In the genomic region with DNA sequence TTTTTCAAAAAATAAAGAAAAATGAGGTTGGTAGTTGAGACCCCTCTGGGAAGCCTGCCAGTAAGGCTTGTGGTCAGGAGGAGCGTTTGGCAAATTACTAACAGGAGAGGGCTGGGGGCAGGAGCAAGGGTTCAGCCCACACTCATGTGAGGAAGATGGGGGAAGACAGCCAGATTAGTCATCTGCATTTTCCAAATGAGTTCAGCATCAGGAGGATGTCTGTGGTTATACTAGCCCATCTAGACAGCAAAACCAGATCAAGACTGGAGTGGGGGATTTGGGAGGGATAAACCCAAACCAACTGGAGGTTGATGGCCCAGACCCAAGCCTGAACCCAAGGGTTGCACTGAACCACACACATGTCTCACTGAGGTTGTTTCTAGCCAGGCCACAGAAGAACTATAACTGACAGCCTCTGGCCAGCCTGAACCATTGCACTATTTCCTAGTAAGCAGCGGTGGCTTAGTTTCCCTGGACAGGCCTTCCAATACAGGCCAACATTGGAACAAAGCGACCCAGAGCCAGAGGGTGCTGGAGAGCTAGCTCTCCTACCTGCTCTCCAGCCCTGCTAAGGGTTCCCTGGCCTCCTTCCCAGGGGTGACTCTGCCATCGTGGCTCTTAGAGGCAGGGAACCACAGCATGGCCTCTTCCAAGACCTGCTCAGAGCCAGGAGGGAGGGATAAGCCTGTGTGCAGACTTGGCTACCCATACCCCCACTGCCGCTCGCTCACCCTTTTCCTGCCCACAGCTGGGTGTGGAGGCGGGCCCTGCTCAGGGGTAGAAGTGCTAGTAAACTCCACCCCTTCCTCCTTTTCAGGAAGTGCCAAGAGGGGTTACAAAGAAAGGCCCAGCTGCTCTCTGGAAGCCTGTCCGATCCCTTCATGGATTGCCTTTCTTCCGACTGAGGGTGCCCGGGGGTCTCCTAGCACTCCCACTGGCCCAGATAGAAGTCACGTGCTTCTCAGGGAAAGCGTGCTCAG, we compare ENCODE assay signal across 8 mouse cellular contexts. TPM values are rescaled to one million over a fixed set of nuclear protein-coding genes. Genes with fewer than 3 reads are reported as not detected.
DNase-seq lines count a peak whose midpoint lies in the region; ATAC-seq lines count a peak whose summit lies in the region.

No protein-coding gene starts in this region.

- no peaks in the 10 kb centered on the region for H3K9me3 ChIP-seq in embryonic facial prominence, embryonic 13.5 days
- no peaks in the 10 kb centered on the region for H3K9me3 ChIP-seq in neural tube, embryonic 14.5 days (ENCODE audit: control insufficient read depth, low read length)

- H3K36me3 ChIP-seq in embryonic facial prominence, embryonic 13.5 days: no peaks in the 10 kb centered on the region
- no peaks in the 10 kb centered on the region for H3K36me3 ChIP-seq in neural tube, embryonic 14.5 days (ENCODE audit: control insufficient read depth, insufficient read depth, low read length)

- H3K9ac ChIP-seq in embryonic facial prominence, embryonic 13.5 days: peak overlapping the region; percentile 28; the same call in 1 of the 2 replicates
- no peak overlapping the region for H3K9ac ChIP-seq in neural tube, embryonic 14.5 days (replicated peaks; ENCODE audit: low read depth, low read length)

- DNase-seq in urinary bladder, postnatal 14 days (ENCODE audit: low spot score): peak; percentile 43
- DNase-seq in urinary bladder, adult 18-20 months (ENCODE audit: low spot score in 2 of 2): no peak
- DNase-seq in heart, postnatal 25 days (ENCODE audit: low spot score): peak; percentile 61
- peak; percentile 78 for DNase-seq in liver
- DNase-seq in left cerebral cortex, adult 9 months (ENCODE audit: low spot score in 2 of 2): no peak
- DNase-seq in frontal cortex, postnatal 14 days (ENCODE audit: low spot score in 2 of 2): no peak

- intact Hi-C loops in heart, postnatal 25 days (cut with DNase I): no loop called here

- H3K4me3 ChIP-seq in embryonic facial prominence, embryonic 13.5 days: no peak overlapping the region
- H3K4me3 ChIP-seq in neural tube, embryonic 14.5 days (ENCODE audit: low read depth, low read length): no peak overlapping the region

- no peaks in the 10 kb centered on the region for H3K27me3 ChIP-seq in embryonic facial prominence, embryonic 13.5 days
- H3K27me3 ChIP-seq in neural tube, embryonic 14.5 days (ENCODE audit: control insufficient read depth, insufficient read depth, low read length): peaks cover 7% of the 10 kb centered on the region

- 52% methylated on average over 12 of the region's 12 CpGs for WGBS in embryonic facial prominence, embryonic 13.5 days
- WGBS in neural tube, embryonic 14.5 days: 58% methylated on average over 12 of the region's 12 CpGs

- H3K4me2 ChIP-seq in embryonic facial prominence, embryonic 13.5 days: peak overlapping the region; percentile 19; the same call in 1 of the 2 replicates
- H3K4me2 ChIP-seq in neural tube, embryonic 14.5 days (ENCODE audit: low read depth, low read length): no peak overlapping the region

- ATAC-seq in embryonic facial prominence, embryonic 13.5 days (ENCODE audit: insufficient number of reproducible peaks, insufficient read depth, low FRiP score, low TSS enrichment, low read depth): peak; percentile 49; the same call in 1 of the 2 replicates
- ATAC-seq in neural tube, embryonic 14.5 days (ENCODE audit: low read depth): no peak

- H3K27ac ChIP-seq in embryonic facial prominence, embryonic 13.5 days: peak overlapping the region; percentile 94
- 0 out of 2 replicates have a peak overlapping the region, but pooled peaks have one; percentile 10 for H3K27ac ChIP-seq in neural tube, embryonic 14.5 days (ENCODE audit: low read depth, low read length)

- peaks cover 44% of the 10 kb centered on the region for H3K4me1 ChIP-seq in embryonic facial prominence, embryonic 13.5 days
- H3K4me1 ChIP-seq in neural tube, embryonic 14.5 days (ENCODE audit: control insufficient read depth, insufficient read depth, low read length): no peaks in the 10 kb centered on the region

RNA-seq across cellular contexts. Expression of a gene that starts 5.2 kb away (rescaled TPM):
- 8.4 and 16.2 TPM in 2 replicates for polyA plus RNA-seq in embryonic facial prominence, embryonic 13.5 days (2015; fragmentation: Nextera tagmentation; extraction: Ambion mirVana)
- total RNA-seq in heart, postnatal 25 days (2021): 10 to 100 TPM; 17.2 to 19.1 TPM
- polyA plus RNA-seq in neural tube, embryonic 14.5 days (2014; fragmentation: Nextera tagmentation; extraction: Ambion mirVana): 1.2 and 3.0 TPM in 2 replicates

RNA-seq across cellular contexts. Expression of a gene that starts 11.5 kb away (rescaled TPM):
- polyA plus RNA-seq in embryonic facial prominence, embryonic 13.5 days (2015; fragmentation: Nextera tagmentation; extraction: Ambion mirVana): 34.3 and 39.6 TPM in 2 replicates
- total RNA-seq in heart, postnatal 25 days (2021): 1 to 10 TPM; 2.7 to 3.2 TPM
- polyA plus RNA-seq in neural tube, embryonic 14.5 days (2014; fragmentation: Nextera tagmentation; extraction: Ambion mirVana): 4.7 TPM in 2 replicates

RNA-seq across cellular contexts. Expression of a gene that starts 20.4 kb away (rescaled TPM):
- 296 and 355 TPM in 2 replicates for polyA plus RNA-seq in embryonic facial prominence, embryonic 13.5 days (2015; fragmentation: Nextera tagmentation; extraction: Ambion mirVana)
- 10 to 100 TPM; 30.6 to 39.3 TPM for total RNA-seq in heart, postnatal 25 days (2021)
- polyA plus RNA-seq in neural tube, embryonic 14.5 days (2014; fragmentation: Nextera tagmentation; extraction: Ambion mirVana): 170 and 179 TPM in 2 replicates

RNA-seq across cellular contexts. Expression of a gene that starts 54.9 kb away (rescaled TPM):
- polyA plus RNA-seq in embryonic facial prominence, embryonic 13.5 days (2015; fragmentation: Nextera tagmentation; extraction: Ambion mirVana): 7.5 and 7.6 TPM in 2 replicates
- 1 to 10 TPM; 2.9 to 3.4 TPM for total RNA-seq in heart, postnatal 25 days (2021)
- 6.9 and 7.1 TPM in 2 replicates for polyA plus RNA-seq in neural tube, embryonic 14.5 days (2014; fragmentation: Nextera tagmentation; extraction: Ambion mirVana)

RNA-seq across cellular contexts. Expression of a gene that starts 55.1 kb away (rescaled TPM):
- 53.0 and 57.7 TPM in 2 replicates for polyA plus RNA-seq in embryonic facial prominence, embryonic 13.5 days (2015; fragmentation: Nextera tagmentation; extraction: Ambion mirVana)
- 10 to 100 TPM; 58.4 to 62.8 TPM for total RNA-seq in heart, postnatal 25 days (2021)
- polyA plus RNA-seq in neural tube, embryonic 14.5 days (2014; fragmentation: Nextera tagmentation; extraction: Ambion mirVana): 119 and 150 TPM in 2 replicates

Comparison
In these comparisons a context has a peak if more than half of its experiments do, and no peak if none do; other contexts are left out.
1. DNase-seq: peak in urinary bladder, postnatal 14 days (single experiment), heart, postnatal 25 days (single experiment) and liver (single experiment); none in urinary bladder, adult 18-20 months (0 of 2), left cerebral cortex, adult 9 months (0 of 2) and frontal cortex, postnatal 14 days (0 of 2).